8 mouse cellular contexts compared by ENCODE assay signal in genomic region chr15:6708526-6709441, GRCm38 (mm10). TPM values are rescaled to one million over a fixed set of nuclear protein-coding genes. Genes with fewer than 3 reads are reported as not detected.
DNase-seq lines count a peak whose midpoint lies in the region; ATAC-seq and TF ChIP-seq lines count a peak whose summit lies in the region.

No protein-coding gene starts in this region.

- H3K27me3 ChIP-seq in MEL (ENCODE audit: control insufficient read depth in 1 of 2, insufficient read depth in 2 of 2, low read length in 2 of 2): no peaks in the 10 kb centered on the region
- H3K27me3 ChIP-seq in small intestine, adult 2 months (ENCODE audit: control insufficient read depth, insufficient read depth, low read length): no peaks in the 10 kb centered on the region

- peaks cover 60% of the 10 kb centered on the region for H3K79me2 ChIP-seq in MEL (ENCODE audit: control insufficient read depth, insufficient read depth, low read length, poor library complexity)

- peaks cover 0 to 57% of the 10 kb centered on the region in 2 experiments; a peak in 2 of 4 replicates for H3K36me3 ChIP-seq in MEL (ENCODE audit: control insufficient read depth in 1 of 2, insufficient read depth in 2 of 2, low read length in 2 of 2)
- no peaks in the 10 kb centered on the region for H3K36me3 ChIP-seq in small intestine, adult 2 months (ENCODE audit: control insufficient read depth, insufficient read depth, low read length)

- TF ChIP-seq CTCF in MEL (IDR thresholded peaks at IDR 0.05 in 2 of 3, conservative IDR thresholded peaks at IDR 0.05 in 1 of 3; ENCODE audit: control insufficient read depth in 1 of 3, insufficient read depth in 1 of 3, low read depth in 2 of 3, low read length in 3 of 3, poor library complexity in 1 of 3, severe bottlenecking in 1 of 3): no peak
- TF ChIP-seq CTCF in embryonic fibroblast, embryonic 13.5 days (IDR thresholded peaks at IDR 0.05; ENCODE audit: borderline replicate concordance, insufficient read depth, low read length): no peak
- TF ChIP-seq CTCF in small intestine, adult 2 months (IDR thresholded peaks at IDR 0.05; ENCODE audit: extremely low read depth, insufficient read length, insufficient replicate concordance, low read depth, low read length): no peak

- intact Hi-C loops in heart, postnatal 25 days (cut with DNase I): loop anchor here (5.0 kb wide), 1 partner anchor 169 kb away; no protein-coding TSS in a partner anchor
- intact Hi-C loops in left cerebral cortex, postnatal 4 days (cut with DNase I): no loop called here

- no peaks in the 10 kb centered on the region for H3K9me3 ChIP-seq in MEL (replicated peaks; ENCODE audit: insufficient read depth, low read length)

- DNase-seq in MEL (ENCODE audit: low read depth, low spot score): peak; percentile 45
- peak; percentile 42 for DNase-seq in brain, adult 2 months (ENCODE audit: low read depth, low spot score)
- DNase-seq in heart, postnatal 25 days (ENCODE audit: low spot score): peak; percentile 9
- peak; percentile 26 for DNase-seq in left cerebral cortex, postnatal 4 days
- peak; percentile 26 for DNase-seq in mesoderm, embryonic 11.5 days (ENCODE audit: low read depth, low spot score)

- H3K4me1 ChIP-seq in MEL (ENCODE audit: control insufficient read depth in 1 of 2, insufficient read depth in 2 of 2, low read length in 2 of 2): peaks cover 18 to 35% of the 10 kb centered on the region in 2 experiments
- peaks cover 9% of the 10 kb centered on the region for H3K4me1 ChIP-seq in embryonic fibroblast, embryonic 13.5 days (ENCODE audit: control insufficient read depth, insufficient read depth, low read length)
- peaks cover 7% of the 10 kb centered on the region; the same call in 1 of the 2 replicates for H3K4me1 ChIP-seq in small intestine, adult 2 months (ENCODE audit: control insufficient read depth, insufficient read depth, insufficient read length, low read length)

- H3K27ac ChIP-seq in MEL (ENCODE audit: control insufficient read depth, low read depth, low read length): peak overlapping the region; percentile 73
- H3K27ac ChIP-seq in embryonic fibroblast, embryonic 13.5 days (ENCODE audit: insufficient read depth, low read length): peak overlapping the region; percentile 88
- peak overlapping the region; percentile 67; the same call in 1 of the 2 replicates for H3K27ac ChIP-seq in small intestine, adult 2 months (ENCODE audit: insufficient read depth, low read depth, low read length)

- WGBS in small intestine, adult 2 months: under 1% methylated on average over 89 of the region's 89 CpGs

- no peak for ATAC-seq in monocyte, adult 5-6 weeks (replicated peaks; ENCODE audit: insufficient number of reproducible peaks, low FRiP score, low TSS enrichment, poor library complexity, severe bottlenecking)

- no peak for TF ChIP-seq POLR2A in MEL (IDR thresholded peaks at IDR 0.05; ENCODE audit: control insufficient read depth in 1 of 2, insufficient read depth in 1 of 2, low read depth in 1 of 2, low read length in 2 of 2, poor library complexity in 1 of 2)
- TF ChIP-seq POLR2A in embryonic fibroblast, embryonic 13.5 days (IDR thresholded peaks at IDR 0.05; ENCODE audit: low read depth, low read length): no peak
- TF ChIP-seq POLR2A in small intestine, adult 2 months (IDR thresholded peaks at IDR 0.05; ENCODE audit: low read depth, low read length): no peak

- H3K4me3 ChIP-seq in MEL (ENCODE audit: control insufficient read depth in 1 of 2, insufficient read depth in 1 of 2, low read depth in 2 of 2, low read length in 2 of 2): peak overlapping the region; percentile 91 to 95
- H3K4me3 ChIP-seq in embryonic fibroblast, embryonic 13.5 days (ENCODE audit: insufficient read depth, low read length): peak overlapping the region; percentile 95
- peak overlapping the region; percentile 100 for H3K4me3 ChIP-seq in small intestine, adult 2 months (ENCODE audit: low read depth, low read length)

- no peak for TF ChIP-seq RAD21 in MEL (IDR thresholded peaks at IDR 0.05; ENCODE audit: low read depth, low read length)

- TF ChIP-seq EP300 in MEL (IDR thresholded peaks at IDR 0.05; ENCODE audit: low read depth in 1 of 2, low read length in 2 of 2): no peak

- peak overlapping the region; percentile 100 for H3K9ac ChIP-seq in MEL (ENCODE audit: control insufficient read depth, low read depth, low read length, poor library complexity, severe bottlenecking)

TF ChIP-seq in MEL, 35 proteins besides CTCF, POLR2A, EP300 and RAD21:
- TF ChIP-seq SIN3A (IDR thresholded peaks at IDR 0.05; ENCODE audit: low read length) (peak; percentile 26; the same call in 1 of the 2 replicates), GABPA (IDR thresholded peaks at IDR 0.05; ENCODE audit: low read depth, low read length) (no peak)

RNA-seq across cellular contexts. Expression of gene Rictor, which starts 0.6 kb away (rescaled TPM):
- total RNA-seq in MEL (2012; rRNA removed): 10.6 and 12.8 TPM in 2 replicates
- 10 to 100 TPM in 1 of 2 experiments, not detected in 1; 10.3 TPM for polyA plus RNA-seq in MEL (2012; ENCODE audit: insufficient read depth in 1 of 2, insufficient read length in 2 of 2, low read depth in 1 of 2, low replicate concordance in 2 of 2, missing spikeins in 1 of 2)
- polyA plus RNA-seq in embryonic fibroblast, embryonic 13.5 days (2011; ENCODE audit: insufficient read length, low read depth, missing spikeins): 46.7 and 66.7 TPM in 2 replicates
- total RNA-seq in heart, postnatal 25 days (2021): 10 to 100 TPM; 12.0 to 13.7 TPM
- total RNA-seq in left cerebral cortex, postnatal 4 days (2021): 10 to 100 TPM; 38.4 to 39.9 TPM
- polyA plus RNA-seq in small intestine, adult 2 months (2012; rRNA removed): 1.1 and 2.5 TPM in 2 replicates
- 62.3 to 103 TPM (median 87.6 TPM) in 3 replicates for total RNA-seq in monocyte, adult 5-6 weeks (2017)
